Mouse (Mus musculus): ENCODE results near the gene Itprip. TPM values are rescaled to one million over a fixed set of nuclear protein-coding genes. Genes with fewer than 3 reads are reported as not detected.

Gene Itprip
- polyA plus RNA-seq, 1 experiment, result 8.0 TPM

DNA sequence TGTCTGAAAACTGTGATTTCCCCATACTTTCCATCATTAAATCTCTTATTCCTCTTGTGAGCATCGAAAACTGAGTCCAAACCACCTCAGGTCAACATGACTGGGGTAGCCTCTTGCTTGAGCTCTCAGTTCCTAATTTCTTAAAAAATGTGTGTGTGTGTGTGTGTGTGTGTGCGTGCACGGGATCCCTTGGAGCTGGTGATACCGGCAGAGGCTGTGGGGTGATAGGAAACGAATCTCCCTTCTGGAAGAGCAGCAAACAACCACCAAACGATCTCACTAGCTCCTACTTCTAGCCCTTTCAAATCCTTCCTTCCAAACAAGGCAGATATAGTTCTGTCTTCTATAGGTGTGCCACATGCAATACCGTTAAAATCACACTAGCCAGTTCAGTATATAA is 54.4 kb downstream of the Itprip start:
- no peak for DNase-seq
- Histone ChIP-seq H3K27me3 (replicated peaks; ENCODE audit: control insufficient read depth, insufficient read depth, low read length) (no peaks in the 10 kb centered on the region), H3K36me3 (ENCODE audit: control insufficient read depth, insufficient read depth, low read length) (no peaks in the 10 kb centered on the region), H3K4me3 (ENCODE audit: insufficient read depth, low read depth, low read length) (no peak overlapping the region), H3K4me1 (ENCODE audit: control insufficient read depth, insufficient read depth, low read length) (peaks cover 5% of the 10 kb centered on the region; the same call in 1 of the 2 replicates), H3K27ac (ENCODE audit: insufficient read depth, low read depth, low read length) (no peak overlapping the region)
- WGBS, result 89% methylated on average over 7 of the region's 7 CpGs
- no peak for TF ChIP-seq CTCF (conservative IDR thresholded peaks at IDR 0.05; ENCODE audit: insufficient read depth, insufficient read length, low read depth, low read length)
- no peak for TF ChIP-seq POLR2A (IDR thresholded peaks at IDR 0.05; ENCODE audit: low read depth, low read length)

DNA sequence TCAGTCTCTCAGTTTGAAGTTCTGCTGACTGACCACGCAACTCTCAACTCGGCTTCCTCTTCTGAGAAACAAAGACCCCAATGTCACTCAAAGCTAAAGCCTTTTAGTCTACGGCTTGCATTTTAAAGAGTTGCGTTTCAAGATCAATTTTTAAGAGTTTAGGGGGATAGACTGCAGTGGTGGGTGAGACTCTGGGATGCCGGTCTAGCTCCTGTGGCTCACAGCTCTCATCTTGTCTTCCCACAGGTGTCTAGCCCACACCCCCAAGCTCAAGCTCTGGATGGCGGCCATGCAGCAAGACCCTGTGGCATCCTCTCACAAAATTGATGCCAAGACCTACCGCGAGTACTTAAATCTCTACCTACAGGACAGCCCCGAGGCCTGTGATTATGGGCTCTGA is 55.0 kb downstream of the Itprip start:
- peaks cover 5% of the 10 kb centered on the region; the same call in 1 of the 2 replicates for H3K4me1 ChIP-seq (ENCODE audit: control insufficient read depth, insufficient read depth, low read length)
- no peak for DNase-seq
- TF ChIP-seq CTCF (conservative IDR thresholded peaks at IDR 0.05; ENCODE audit: insufficient read depth, insufficient read length, low read depth, low read length) (no peak), POLR2A (IDR thresholded peaks at IDR 0.05; ENCODE audit: low read depth, low read length) (no peak)
- no peaks in the 10 kb centered on the region; the same call in 1 of the 2 replicates for H3K36me3 ChIP-seq (ENCODE audit: control insufficient read depth, insufficient read depth, low read length)
- H3K27me3 ChIP-seq (replicated peaks; ENCODE audit: control insufficient read depth, insufficient read depth, low read length), result no peaks in the 10 kb centered on the region
- no peak overlapping the region for H3K27ac ChIP-seq (ENCODE audit: insufficient read depth, low read depth, low read length)
- H3K4me3 ChIP-seq (ENCODE audit: insufficient read depth, low read depth, low read length), result no peak overlapping the region
- WGBS, result 98% methylated on average over 9 of the region's 9 CpGs

DNA sequence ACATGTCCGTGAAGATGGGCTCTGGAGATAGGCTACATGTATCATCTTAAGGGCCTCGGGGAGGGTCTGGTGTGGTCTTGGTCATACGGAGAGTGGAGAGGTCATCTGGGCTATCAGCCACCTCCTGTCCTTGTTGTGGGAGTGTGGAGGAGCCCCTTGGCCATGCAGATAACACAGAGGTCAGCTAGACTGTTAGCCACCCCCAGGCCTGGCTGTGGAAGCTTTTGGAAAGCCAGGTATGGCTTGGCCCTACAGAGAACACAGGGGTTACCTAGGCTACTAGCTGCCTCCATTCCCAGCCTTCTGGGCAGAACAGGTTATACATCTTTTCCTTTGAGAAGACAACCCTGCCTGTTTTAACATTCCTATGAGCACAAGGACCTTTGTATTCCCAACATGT is 56.5 kb downstream of the Itprip start:
- Histone ChIP-seq H3K36me3 (ENCODE audit: control insufficient read depth, insufficient read depth, low read length) (no peaks in the 10 kb centered on the region; the same call in 1 of the 2 replicates), H3K4me1 (ENCODE audit: control insufficient read depth, insufficient read depth, low read length) (peaks cover 5% of the 10 kb centered on the region; the same call in 1 of the 2 replicates), H3K27ac (ENCODE audit: insufficient read depth, low read depth, low read length) (no peak overlapping the region), H3K27me3 (replicated peaks; ENCODE audit: control insufficient read depth, insufficient read depth, low read length) (no peaks in the 10 kb centered on the region), H3K4me3 (ENCODE audit: insufficient read depth, low read depth, low read length) (no peak overlapping the region)
- 96% methylated on average over 3 of the region's 3 CpGs for WGBS
- TF ChIP-seq CTCF (conservative IDR thresholded peaks at IDR 0.05; ENCODE audit: insufficient read depth, insufficient read length, low read depth, low read length) (no peak), POLR2A (IDR thresholded peaks at IDR 0.05; ENCODE audit: low read depth, low read length) (no peak)
- no peak for DNase-seq

DNA sequence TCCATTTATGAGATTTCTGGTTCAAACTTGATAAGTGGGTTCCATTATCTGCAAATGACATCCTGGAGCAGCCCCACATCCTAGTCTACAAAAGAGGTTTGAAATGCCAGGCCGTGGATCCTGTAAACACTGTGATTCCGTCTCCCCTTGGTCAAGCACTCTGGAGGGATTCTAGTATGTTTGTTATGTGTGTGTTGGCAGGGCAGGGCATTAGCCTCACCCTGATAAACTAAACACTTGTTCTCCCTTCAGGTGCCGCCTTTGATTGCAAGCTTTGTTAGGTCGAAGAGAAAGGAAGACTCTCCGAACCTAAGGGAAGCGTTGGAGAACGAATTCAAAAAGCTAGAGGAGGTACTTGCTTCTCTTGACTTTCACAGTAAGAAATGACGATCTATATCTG is 59.9 kb downstream of the Itprip start:
- Histone ChIP-seq H3K4me1 (ENCODE audit: control insufficient read depth, insufficient read depth, low read length) (peaks cover 6% of the 10 kb centered on the region; the same call in 1 of the 2 replicates), H3K36me3 (ENCODE audit: control insufficient read depth, insufficient read depth, low read length) (no peaks in the 10 kb centered on the region; the same call in 1 of the 2 replicates), H3K4me3 (ENCODE audit: insufficient read depth, low read depth, low read length) (no peak overlapping the region), H3K27me3 (replicated peaks; ENCODE audit: control insufficient read depth, insufficient read depth, low read length) (no peaks in the 10 kb centered on the region), H3K27ac (ENCODE audit: insufficient read depth, low read depth, low read length) (no peak overlapping the region)
- no peak for TF ChIP-seq POLR2A (IDR thresholded peaks at IDR 0.05; ENCODE audit: low read depth, low read length)
- TF ChIP-seq CTCF (conservative IDR thresholded peaks at IDR 0.05; ENCODE audit: insufficient read depth, insufficient read length, low read depth, low read length), result no peak
- WGBS, result 97% methylated on average over 8 of the region's 8 CpGs
- DNase-seq, result no peak

DNA sequence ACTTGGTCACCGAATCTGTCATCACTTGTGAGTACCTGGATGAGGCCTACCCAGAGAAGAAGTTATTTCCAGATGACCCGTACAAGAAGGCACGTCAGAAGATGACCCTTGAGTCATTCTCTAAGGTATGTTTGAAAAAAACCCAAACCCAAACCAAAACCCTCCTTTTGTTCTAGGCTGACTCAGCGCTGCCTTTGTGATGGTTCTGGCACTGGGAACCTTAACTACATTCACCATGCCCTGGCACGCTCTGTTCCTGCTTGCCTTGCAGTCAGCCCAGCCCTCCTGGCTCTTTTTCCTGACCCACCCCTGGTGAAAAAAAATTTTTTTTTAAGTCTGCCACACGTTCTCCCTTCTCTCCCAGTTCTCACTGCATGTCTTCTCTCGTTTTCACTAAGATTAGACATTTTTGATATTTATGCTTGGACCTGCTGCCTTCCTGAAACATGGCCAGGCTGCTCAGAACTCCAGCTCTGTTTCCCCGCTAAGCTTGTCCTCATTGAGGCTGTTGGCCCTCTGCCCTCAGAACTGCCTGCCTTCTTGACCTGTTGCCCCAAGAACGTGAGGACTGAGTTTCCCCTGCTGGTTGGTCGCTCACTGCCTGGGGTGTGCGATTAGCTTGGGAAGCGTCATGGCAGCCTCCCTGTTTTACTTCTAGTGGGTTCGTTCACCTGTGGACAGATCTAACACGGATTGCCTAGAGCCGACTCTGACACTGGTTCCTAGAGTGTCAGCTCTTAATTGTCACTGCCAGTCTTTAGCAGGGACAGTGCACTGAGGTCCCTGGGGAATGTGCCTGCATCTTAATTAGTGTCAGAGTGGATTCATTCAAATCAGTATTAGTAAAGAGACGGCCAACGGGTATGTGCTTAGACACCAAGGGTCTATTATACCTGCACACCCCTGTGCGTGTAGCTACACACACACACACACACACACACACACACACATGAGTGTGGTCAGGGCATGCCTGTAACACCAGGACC is 60.8 kb downstream of the Itprip start:
- TF ChIP-seq POLR2A (IDR thresholded peaks at IDR 0.05; ENCODE audit: low read depth, low read length) (no peak), CTCF (conservative IDR thresholded peaks at IDR 0.05; ENCODE audit: insufficient read depth, insufficient read length, low read depth, low read length) (no peak)
- DNase-seq, result no peak
- WGBS, result 79% methylated on average over 18 of the region's 18 CpGs
- H3K27me3 ChIP-seq (replicated peaks; ENCODE audit: control insufficient read depth, insufficient read depth, low read length), result no peaks in the 10 kb centered on the region
- peaks cover 6% of the 10 kb centered on the region; the same call in 1 of the 2 replicates for H3K4me1 ChIP-seq (ENCODE audit: control insufficient read depth, insufficient read depth, low read length)
- H3K36me3 ChIP-seq (ENCODE audit: control insufficient read depth, insufficient read depth, low read length), result no peaks in the 10 kb centered on the region; the same call in 1 of the 2 replicates
- no peak overlapping the region for H3K27ac ChIP-seq (ENCODE audit: insufficient read depth, low read depth, low read length)
- H3K4me3 ChIP-seq (ENCODE audit: insufficient read depth, low read depth, low read length), result no peak overlapping the region

DNA sequence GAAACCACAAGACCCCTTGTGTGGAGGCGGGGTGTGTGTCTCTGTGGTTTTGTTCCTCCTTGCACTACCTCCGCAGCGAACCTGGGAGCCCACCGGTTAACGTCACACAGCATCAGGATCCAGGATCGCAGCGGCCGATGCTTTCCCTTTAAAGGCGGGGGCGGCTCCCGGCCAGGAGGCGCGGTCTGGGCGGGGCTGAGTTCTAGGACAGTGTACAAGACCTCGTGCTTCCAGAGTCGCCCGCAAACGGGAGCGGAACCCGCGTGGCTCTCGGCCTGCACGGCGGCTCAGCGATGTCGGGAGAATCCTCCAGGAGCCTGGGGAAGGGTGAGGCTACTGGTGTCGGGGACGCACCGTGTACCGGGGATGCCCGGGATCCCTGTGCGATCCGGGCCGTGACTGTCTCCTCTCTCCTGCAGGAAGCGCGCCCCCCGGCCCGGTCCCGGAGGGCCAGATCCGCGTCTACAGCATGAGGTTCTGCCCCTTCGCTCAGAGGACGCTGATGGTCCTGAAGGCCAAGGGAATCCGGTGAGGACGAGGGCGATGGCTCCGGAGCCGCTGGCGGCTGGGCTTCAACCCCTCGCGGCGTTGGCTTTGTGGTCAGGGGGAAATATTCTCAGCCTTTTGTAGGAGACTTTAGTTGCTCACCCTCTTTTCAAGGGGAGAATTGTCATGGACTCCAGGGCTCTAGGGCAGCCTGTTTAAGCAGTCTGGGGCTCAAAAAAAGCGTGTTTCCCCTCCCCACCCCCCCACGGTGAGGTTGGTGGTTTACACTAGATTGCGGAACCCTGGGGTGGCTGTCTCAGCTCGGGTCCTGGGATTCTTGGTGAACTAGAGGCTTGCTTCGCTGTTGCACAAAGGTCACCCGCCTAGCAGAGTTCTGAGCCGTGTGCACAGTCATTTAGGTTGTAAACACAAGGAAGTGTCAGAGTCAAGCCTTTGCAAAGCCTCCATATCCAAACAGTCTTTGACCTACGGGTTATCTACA is 64.0 kb downstream of the Itprip start, which contains the start of gene Gsto1:
Gene Gsto1, plus strand, starts transcription at position 175 of the 988 bp plus-strand sequence.
- H3K27ac ChIP-seq (ENCODE audit: insufficient read depth, low read depth, low read length), result 0 out of 2 replicates have a peak within 1 kb of the TSS, but pooled peaks have one; percentile 8
- WGBS, result 1% methylated on average over 60 of the region's 60 CpGs

More for the DNA sequence above, 64.0 kb downstream of the Itprip start, which contains the start of gene Gsto1:
- TF ChIP-seq POLR2A (IDR thresholded peaks at IDR 0.05; ENCODE audit: low read depth, low read length) (peak; percentile 75), CTCF (conservative IDR thresholded peaks at IDR 0.05; ENCODE audit: insufficient read depth, insufficient read length, low read depth, low read length) (no peak)
- Histone ChIP-seq H3K4me1 (ENCODE audit: control insufficient read depth, insufficient read depth, low read length) (peaks cover 6% of the 10 kb centered on the region; the same call in 1 of the 2 replicates), H3K36me3 (ENCODE audit: control insufficient read depth, insufficient read depth, low read length) (no peaks in the 10 kb centered on the region; the same call in 1 of the 2 replicates), H3K27me3 (replicated peaks; ENCODE audit: control insufficient read depth, insufficient read depth, low read length) (no peaks in the 10 kb centered on the region), H3K4me3 (ENCODE audit: insufficient read depth, low read depth, low read length) (peak within 1 kb of the TSS; percentile 58)
- peak; percentile 93 for DNase-seq
